Mouse (Mus musculus) cerebellum, adult 2 months (tissue): ENCODE data around the gene Cltc.

ENCODE experiments used
- CTCF ChIP-seq: fragments of 200-500 bp; IDR thresholded peaks from 2 replicates; pipeline ENCODE4 v1.5.1; 2011; ENCODE audit warnings: low read depth, mild to moderate bottlenecking, control low read depth, low read length, moderate library complexity, borderline replicate concordance; ENCODE audit not compliant: insufficient read depth
- POLR2A ChIP-seq: fragments of 200-500 bp; IDR thresholded peaks from 2 replicates; pipeline ENCODE4 v1.6.1; 2011; ENCODE audit warnings: low read length, control low read depth, borderline replicate concordance; ENCODE audit not compliant: insufficient read depth

- no peak for TF ChIP-seq CTCF
- no peak for TF ChIP-seq POLR2A
These were observed 15.9 kb downstream of the Cltc start for GRCm38 (mm10) chr11:86741505-86741904.
